Mouse (Mus musculus) spleen, adult 2 months (tissue): ENCODE results near the gene Dmd. TPM values are rescaled to one million over a fixed set of nuclear protein-coding genes. Genes with fewer than 3 reads are reported as not detected.

Source experiments
- DNase-seq, 2 experiments: peaks; one replicate each; pipeline versions ENCODE4 v3.0.0 to v3.0.0-alpha.2; 2012 to 2021; ENCODE audit warnings: low spot score in 2 of 2, low read depth in 1 of 2
- H3K27ac ChIP-seq: fragments of 200-500 bp; 2 replicates; pipeline ENCODE4 v1.5.1; 2012; ENCODE audit warnings: low read length, inconsistent platforms; ENCODE audit not compliant: insufficient read depth
- H3K27me3 ChIP-seq: fragments of 200-500 bp; 2 replicates; pipeline ENCODE4 v1.6.1; 2012; ENCODE audit warnings: mild to moderate bottlenecking, moderate library complexity, low read length, inconsistent platforms; ENCODE audit not compliant: control insufficient read depth, insufficient read depth
- H3K36me3 ChIP-seq: fragments of 200-500 bp; 2 replicates; pipeline ENCODE4 v1.6.1; 2012; ENCODE audit warnings: mild to moderate bottlenecking, low read length, inconsistent platforms; ENCODE audit not compliant: control insufficient read depth, insufficient read depth
- H3K4me1 ChIP-seq: fragments of 200-500 bp; 2 replicates; pipeline ENCODE4 v1.6.1; 2011; ENCODE audit warnings: inconsistent platforms; ENCODE audit not compliant: control insufficient read depth, insufficient read depth, insufficient read length
- H3K4me3 ChIP-seq: fragments of 200-500 bp; 2 replicates; pipeline ENCODE4 v1.5.1; 2011; ENCODE audit warnings: mild to moderate bottlenecking, inconsistent platforms; ENCODE audit not compliant: insufficient read depth, insufficient read length; ENCODE audit errors: extremely low read depth
- CTCF ChIP-seq: fragments of 200-500 bp; IDR thresholded peaks from 2 replicates; pipeline ENCODE4 v1.5.1; 2011; ENCODE audit warnings: mild to moderate bottlenecking, inconsistent platforms; ENCODE audit not compliant: insufficient read depth, insufficient read length, insufficient replicate concordance; ENCODE audit errors: extremely low read depth
- POLR2A ChIP-seq: fragments of 200-500 bp; IDR thresholded peaks from 2 replicates; pipeline ENCODE4 v1.6.1; 2011; ENCODE audit warnings: low read depth, low read length, inconsistent platforms
- WGBS: fragments of 180-500 bp; shearing (Covaris S2); methylation state at CpG from one replicate; pipeline ENCODE4 v1.1.7; 2018; 5-methylcytosine and 5-hydroxymethylcytosine counted together
- polyA plus RNA-seq: library from polyadenylated mRNA; depleted of rRNA; stranded (reverse); fragments of >200 nt; gene quantifications from 2 replicates; pipeline ENCODE4 v1.2.3, GENCODE M21; 2012

Gene Dmd
- polyA plus RNA-seq, 1 experiment = 2.3 TPM

DNA sequence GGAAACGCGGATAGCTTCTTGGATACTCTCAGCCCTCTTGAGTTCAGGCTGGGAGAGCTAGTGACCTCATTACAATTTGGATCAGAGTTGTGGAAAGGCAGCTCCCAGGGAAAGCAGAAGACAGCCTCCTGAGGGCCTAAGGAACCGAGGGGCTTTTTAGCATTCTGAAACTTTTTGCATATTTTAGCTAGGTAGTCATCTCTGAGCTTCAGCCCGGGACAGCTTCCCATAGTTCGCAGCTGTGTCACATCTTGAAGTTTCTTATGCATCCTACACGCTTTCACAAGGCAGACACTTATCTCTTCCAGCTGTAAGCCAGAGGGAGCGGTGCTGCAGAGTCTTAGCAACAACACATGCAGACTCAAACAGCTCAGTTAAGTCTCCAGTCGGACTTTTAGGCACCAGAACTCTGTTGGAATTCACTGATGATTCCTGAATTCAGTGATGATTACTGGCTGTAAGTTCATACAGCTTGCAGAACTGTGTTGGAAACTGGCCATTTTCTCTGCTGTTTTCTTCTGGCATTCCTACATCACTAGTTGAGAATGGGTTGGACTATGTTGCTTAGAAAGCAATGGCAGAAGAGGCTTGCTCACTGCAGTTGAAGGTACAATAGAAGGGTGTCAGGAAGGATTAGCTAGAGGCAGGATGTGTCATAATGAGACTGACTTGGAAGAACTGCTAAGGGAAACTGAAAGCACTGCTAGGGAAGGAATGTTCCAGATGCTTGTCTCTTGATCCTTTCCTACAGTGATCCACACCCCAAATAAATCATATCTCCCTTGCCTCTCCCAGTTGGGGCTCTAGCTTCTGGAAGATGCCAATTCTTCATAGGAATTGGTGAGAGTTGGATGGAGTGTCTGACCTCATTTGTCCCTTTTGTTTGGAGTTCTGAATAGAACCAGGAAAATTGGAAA, 2135.8 kb downstream of the Dmd start:
- no peaks in the 10 kb centered on the region for H3K27me3 ChIP-seq
- TF ChIP-seq POLR2A (no peak), CTCF (no peak)
- no peak for DNase-seq
- H3K36me3 ChIP-seq = no peaks in the 10 kb centered on the region
- no peak overlapping the region for H3K4me3 ChIP-seq
- 75% methylated on average over 8 of the region's 8 CpGs for WGBS
- no peak overlapping the region for H3K27ac ChIP-seq
- H3K4me1 ChIP-seq = no peaks in the 10 kb centered on the region

GRCm38 (mm10) chrX:85089506-85089905, 2140.8 kb downstream of the Dmd start:
- 84% methylated on average over 7 of the region's 7 CpGs for WGBS
- no peak for DNase-seq
- H3K4me3 ChIP-seq = no peak overlapping the region

GRCm38 (mm10) chrX:85093354-85093753, 2144.7 kb downstream of the Dmd start:
- H3K4me3 ChIP-seq = no peak overlapping the region
- H3K36me3 ChIP-seq = no peaks in the 10 kb centered on the region
- DNase-seq = no peak
- H3K27ac ChIP-seq = no peak overlapping the region
- H3K4me1 ChIP-seq = no peaks in the 10 kb centered on the region
- no peaks in the 10 kb centered on the region for H3K27me3 ChIP-seq
- TF ChIP-seq POLR2A (no peak), CTCF (no peak)

More at GRCm38 (mm10) chrX:85089506-85089905, 2140.8 kb downstream of the Dmd start:
- no peaks in the 10 kb centered on the region for H3K4me1 ChIP-seq
- no peaks in the 10 kb centered on the region for H3K27me3 ChIP-seq
- no peaks in the 10 kb centered on the region for H3K36me3 ChIP-seq
- TF ChIP-seq POLR2A (no peak), CTCF (no peak)
- no peak overlapping the region for H3K27ac ChIP-seq

DNA sequence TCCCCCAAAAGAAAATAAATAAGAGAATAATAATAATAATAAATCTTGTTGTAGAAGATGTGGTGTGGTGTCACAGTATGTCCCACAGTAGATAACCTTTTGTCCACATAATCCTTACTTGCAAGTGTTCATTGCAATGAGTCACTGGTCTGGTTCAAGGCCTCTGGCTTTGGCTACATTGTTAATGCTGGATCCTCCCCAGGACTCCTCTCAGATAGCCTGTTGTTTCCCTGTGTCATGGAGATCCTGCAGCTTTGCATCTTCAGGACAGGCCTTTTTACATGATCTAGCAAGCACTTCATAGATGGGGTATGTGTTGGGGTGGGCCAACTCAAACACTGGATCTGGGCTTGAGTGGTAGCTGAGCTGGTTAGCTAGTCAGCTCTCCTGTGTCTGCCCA, 2150.0 kb downstream of the Dmd start:
- TF ChIP-seq CTCF (no peak), POLR2A (no peak)
- Histone ChIP-seq H3K4me3 (no peak overlapping the region), H3K36me3 (no peaks in the 10 kb centered on the region), H3K27ac (no peak overlapping the region), H3K4me1 (no peaks in the 10 kb centered on the region), H3K27me3 (no peaks in the 10 kb centered on the region)
- DNase-seq = no peak

- Histone ChIP-seq H3K36me3 (no peaks in the 10 kb centered on the region), H3K27me3 (no peaks in the 10 kb centered on the region), H3K27ac (no peak overlapping the region), H3K4me3 (no peak overlapping the region), H3K4me1 (no peaks in the 10 kb centered on the region)
- TF ChIP-seq POLR2A (no peak), CTCF (no peak)
- DNase-seq = no peak
These were observed 2163.7 kb downstream of the Dmd start for GRCm38 (mm10) chrX:85112418-85112817.

DNA sequence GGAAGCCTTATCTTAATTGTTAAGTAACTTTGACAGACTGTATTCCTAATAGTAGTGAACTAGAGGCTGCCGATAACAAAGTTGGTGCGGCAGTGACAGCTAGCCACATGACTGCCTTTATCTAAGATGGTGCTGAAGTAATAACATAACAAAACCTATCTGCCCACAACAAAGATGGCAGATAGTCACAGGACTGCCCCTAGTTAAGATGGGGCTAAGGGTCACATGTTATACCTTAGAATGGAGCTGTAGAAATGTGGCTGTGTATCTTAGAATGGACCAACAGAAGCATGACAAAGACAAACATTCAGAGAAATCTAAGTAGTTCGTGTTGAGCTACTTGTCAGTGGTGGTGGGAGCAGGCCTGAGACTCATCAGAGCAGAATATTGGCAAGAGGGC, 2184.0 kb downstream of the Dmd start:
- H3K27ac ChIP-seq = no peak overlapping the region
- no peak overlapping the region for H3K4me3 ChIP-seq
- H3K4me1 ChIP-seq = no peaks in the 10 kb centered on the region
- WGBS = 78% methylated on average over 3 of the region's 3 CpGs
- H3K27me3 ChIP-seq = no peaks in the 10 kb centered on the region
- no peak for DNase-seq
- no peaks in the 10 kb centered on the region for H3K36me3 ChIP-seq
- TF ChIP-seq CTCF = no peak
- TF ChIP-seq POLR2A = no peak

- no peak for TF ChIP-seq POLR2A
- no peak for TF ChIP-seq CTCF
- no peaks in the 10 kb centered on the region for H3K36me3 ChIP-seq
- H3K27me3 ChIP-seq = no peaks in the 10 kb centered on the region
- H3K4me1 ChIP-seq = no peaks in the 10 kb centered on the region
- H3K27ac ChIP-seq = no peak overlapping the region
- DNase-seq = no peak
- WGBS = 87% methylated on average over 5 of the region's 5 CpGs
- no peak overlapping the region for H3K4me3 ChIP-seq
These were observed 2188.6 kb downstream of the Dmd start for GRCm38 (mm10) chrX:85137293-85137692.
